24 mouse cellular contexts compared by ENCODE assay signal in the genomic region with DNA sequence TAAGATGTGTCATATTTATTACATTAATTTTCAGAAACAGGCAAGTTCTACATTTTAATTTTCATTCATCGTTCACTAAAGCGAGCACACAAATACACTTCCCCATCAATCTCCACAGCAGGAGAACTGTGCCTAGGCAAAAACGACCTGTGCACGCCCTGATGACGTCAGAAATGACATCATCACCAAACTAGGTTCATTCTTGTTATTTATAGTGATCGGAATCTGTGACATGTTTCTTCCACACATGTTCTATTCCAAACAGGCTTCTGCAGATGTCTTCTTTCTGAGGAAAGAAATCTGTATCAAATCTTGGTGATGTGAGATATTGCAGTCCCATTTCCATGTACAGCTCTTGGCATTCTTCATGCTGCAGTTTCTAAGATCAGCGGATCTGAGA. TPM values are rescaled to one million over a fixed set of nuclear protein-coding genes. Genes with fewer than 3 reads are reported as not detected.
A peak's percentile ranks its signal among the peaks of the same experiment; 100 is the strongest.
DNase-seq lines count a peak whose midpoint lies in the region; ATAC-seq and TF ChIP-seq lines count a peak whose summit lies in the region.
"Had no signal": no experiment of that assay in that cellular context is flagged by ENCODE, and none has a peak within 500 bp of the region (broad histone marks: within the 10 kb centered on the region; RNA-seq: fewer than 3 reads in every experiment).

No protein-coding gene starts in this region.

- no peak for TF ChIP-seq POLR2A in CH12.LX (IDR thresholded peaks at IDR 0.05; ENCODE audit: low read depth, low read length)

- dilution Hi-C loops in CH12.LX (cut with MboI; ENCODE audit: extremely low pct_ligation_motif_present, extremely low pct_unique_long_range_greater_than_20kb, low sequenced_read_pairs) = no loop called here

- TF ChIP-seq RAD21 in CH12.LX (IDR thresholded peaks at IDR 0.05; ENCODE audit: low read depth, low read length) = no peak

- H3K79me2 ChIP-seq in CH12.LX (replicated peaks; ENCODE audit: control insufficient read depth, extremely low read depth, insufficient read depth, poor library complexity, severe bottlenecking) = no peaks in the 10 kb centered on the region

- no peaks in the 10 kb centered on the region for H3K27me3 ChIP-seq in midbrain, embryonic 11.5 days (ENCODE audit: control insufficient read depth, insufficient read depth, low read length)
- H3K27me3 ChIP-seq in midbrain, embryonic 15.5 days (replicated peaks) = no peaks in the 10 kb centered on the region
- H3K27me3 ChIP-seq in neural tube, embryonic 15.5 days (replicated peaks) = no peaks in the 10 kb centered on the region
- H3K27me3 ChIP-seq in CH12.LX (replicated peaks) = no peaks in the 10 kb centered on the region
- H3K27me3 ChIP-seq: Patski had no signal

- TF ChIP-seq CTCF in CH12.LX (conservative IDR thresholded peaks at IDR 0.05 in 1 of 2, IDR thresholded peaks at IDR 0.05 in 1 of 2; ENCODE audit: low read depth in 2 of 2, low read length in 2 of 2) = no peak

- 89% methylated on average over 7 of the region's 7 CpGs for WGBS in midbrain, embryonic 11.5 days
- 94% methylated on average over 7 of the region's 7 CpGs for WGBS in midbrain, embryonic 15.5 days
- 83% methylated on average over 7 of the region's 7 CpGs for WGBS in neural tube, embryonic 15.5 days

- in situ Hi-C loops in CH12.LX (cut with MboI; ENCODE audit: low pct_ligation_motif_present, low pct_unique_long_range_greater_than_20kb, low sequenced_read_pairs) = loop anchor here (25.0 kb wide), 2 partner anchors 526 to 701 kb away; a partner anchor contains a TSS

- DNase-seq in midbrain, embryonic 11.5 days (ENCODE audit: low spot score, missing footprints) = peak; percentile 41
- no peak for DNase-seq in neural tube, embryonic 10.5 days (ENCODE audit: extremely low spot score, low spot score)
- peak; percentile 61 for DNase-seq in CH12.LX (ENCODE audit: extremely low read depth)
- DNase-seq: adrenal gland, adult 2 months; adrenal gland, adult 8-10 months; adrenal gland, postnatal 10 days; adrenal gland, postnatal 14 days; adrenal gland, postnatal 25 days; adrenal gland, postnatal 36 days; B cell, adult 2 months; cerebellum, adult 11 months; cerebellum, adult 11-12 months; cerebellum, adult 18-20 months; cerebellum, adult 2 months had no signal

- no peak overlapping the region for H3K9ac ChIP-seq in midbrain, embryonic 11.5 days (ENCODE audit: low read length)
- H3K9ac ChIP-seq in midbrain, embryonic 15.5 days = no peak overlapping the region
- no peak overlapping the region for H3K9ac ChIP-seq in neural tube, embryonic 15.5 days (replicated peaks)
- H3K9ac ChIP-seq in CH12.LX (ENCODE audit: insufficient read depth, low read depth) = no peak overlapping the region

- H3K4me2 ChIP-seq in midbrain, embryonic 11.5 days = no peak overlapping the region
- no peak overlapping the region for H3K4me2 ChIP-seq in midbrain, embryonic 15.5 days
- H3K4me2 ChIP-seq in neural tube, embryonic 15.5 days = no peak overlapping the region
- no peak overlapping the region for H3K4me2 ChIP-seq in CH12.LX (ENCODE audit: insufficient read depth, low read depth, poor library complexity, severe bottlenecking)

- no peaks in the 10 kb centered on the region for H3K36me3 ChIP-seq in midbrain, embryonic 11.5 days (ENCODE audit: control insufficient read depth, insufficient read depth, low read length)
- H3K36me3 ChIP-seq in midbrain, embryonic 15.5 days (replicated peaks) = no peaks in the 10 kb centered on the region
- no peaks in the 10 kb centered on the region for H3K36me3 ChIP-seq in neural tube, embryonic 15.5 days
- H3K36me3 ChIP-seq in CH12.LX (replicated peaks in 1 of 2; ENCODE audit: control insufficient read depth in 1 of 2, insufficient read depth in 1 of 2, low read length in 1 of 2) = no peaks in the 10 kb centered on the region

- no peaks in the 10 kb centered on the region for H3K4me1 ChIP-seq in midbrain, embryonic 11.5 days (ENCODE audit: control insufficient read depth, insufficient read depth, low read length)
- no peaks in the 10 kb centered on the region for H3K4me1 ChIP-seq in midbrain, embryonic 15.5 days
- H3K4me1 ChIP-seq in neural tube, embryonic 15.5 days = no peaks in the 10 kb centered on the region
- H3K4me1 ChIP-seq in CH12.LX (ENCODE audit: control insufficient read depth in 1 of 2, insufficient read depth in 2 of 2) = peaks cover 6 to 23% of the 10 kb centered on the region in 2 experiments; a peak in 3 of 4 replicates

- ATAC-seq in midbrain, embryonic 11.5 days (ENCODE audit: low FRiP score) = no peak
- no peak for ATAC-seq in midbrain, embryonic 15.5 days (replicated peaks)
- ATAC-seq in neural tube, embryonic 15.5 days (ENCODE audit: low FRiP score) = no peak
- no peak for ATAC-seq in granulocyte monocyte progenitor cell, adult 5-6 weeks (replicated peaks; ENCODE audit: poor library complexity, severe bottlenecking)
- ATAC-seq: activated CD4-positive, CD25-positive, alpha-beta regulatory T cell, adult 4 months; CD4-positive, CD25-positive, alpha-beta regulatory T cell, adult 4 months; Patski had no signal

- 0 out of 2 replicates have a peak, but pooled peaks have one; percentile 48 for TF ChIP-seq EP300 in CH12.LX (IDR thresholded peaks at IDR 0.05; ENCODE audit: low read length)

- H3K27ac ChIP-seq in midbrain, embryonic 11.5 days (ENCODE audit: low read depth, low read length) = no peak overlapping the region
- no peak overlapping the region for H3K27ac ChIP-seq in midbrain, embryonic 15.5 days
- 0 out of 2 replicates have a peak overlapping the region, but pooled peaks have one; percentile 23 for H3K27ac ChIP-seq in neural tube, embryonic 15.5 days (replicated peaks)
- no peak overlapping the region for H3K27ac ChIP-seq in CH12.LX (ENCODE audit: insufficient read depth, low read depth)

- H3K4me3 ChIP-seq in midbrain, embryonic 11.5 days (ENCODE audit: low read depth, low read length) = no peak overlapping the region
- no peak overlapping the region for H3K4me3 ChIP-seq in midbrain, embryonic 15.5 days
- no peak overlapping the region for H3K4me3 ChIP-seq in neural tube, embryonic 15.5 days (replicated peaks)
- H3K4me3 ChIP-seq in CH12.LX (replicated peaks in 1 of 3; ENCODE audit: low read depth in 2 of 3, low read length in 2 of 3, poor library complexity in 1 of 3) = no peak overlapping the region

- no peaks in the 10 kb centered on the region for H3K9me3 ChIP-seq in midbrain, embryonic 11.5 days (ENCODE audit: control insufficient read depth, low read length)
- no peaks in the 10 kb centered on the region for H3K9me3 ChIP-seq in midbrain, embryonic 15.5 days
- H3K9me3 ChIP-seq in neural tube, embryonic 15.5 days (replicated peaks) = no peaks in the 10 kb centered on the region
- no peaks in the 10 kb centered on the region for H3K9me3 ChIP-seq in CH12.LX (replicated peaks; ENCODE audit: low read length)
- H3K9me3 ChIP-seq: G1E had no signal

TF ChIP-seq in CH12.LX, 34 proteins besides CTCF, POLR2A, EP300 and RAD21 (continues in another document):
- TF ChIP-seq SMC3 (IDR thresholded peaks at IDR 0.05; ENCODE audit: low read depth, low read length) (no peak), ETS1 (conservative IDR thresholded peaks at IDR 0.05; ENCODE audit: low read depth, low read length) (peak; percentile 78), USF2 (conservative IDR thresholded peaks at IDR 0.05; ENCODE audit: low read depth, low read length) (no peak), JUND (conservative IDR thresholded peaks at IDR 0.05; ENCODE audit: low read depth, low read length) (peak; percentile 76), MAZ (IDR thresholded peaks at IDR 0.05; ENCODE audit: low read depth, low read length) (no peak), NRF1 (IDR thresholded peaks at IDR 0.05; ENCODE audit: low read depth, low read length) (no peak), RCOR1 (conservative IDR thresholded peaks at IDR 0.05; ENCODE audit: low read depth, low read length) (no peak), TCF12 (IDR thresholded peaks at IDR 0.05; ENCODE audit: low read depth, low read length) (no peak), JUN (IDR thresholded peaks at IDR 0.05; ENCODE audit: insufficient read depth, low read depth, low read length) (peak; percentile 84), SIN3A (IDR thresholded peaks at IDR 0.05; ENCODE audit: low read length) (no peak), ZC3H11A (IDR thresholded peaks at IDR 0.05; ENCODE audit: low read depth, low read length) (no peak), CHD2 (IDR thresholded peaks at IDR 0.05; ENCODE audit: low read length) (no peak), UBTF (IDR thresholded peaks at IDR 0.05; ENCODE audit: low read depth, low read length) (no peak), CHD1 (IDR thresholded peaks at IDR 0.05; ENCODE audit: low read depth, low read length) (no peak), PAX5 (IDR thresholded peaks at IDR 0.05; ENCODE audit: low read length) (no peak), MXI1 (IDR thresholded peaks at IDR 0.05; ENCODE audit: low read depth, low read length) (no peak), MEF2A (IDR thresholded peaks at IDR 0.05; ENCODE audit: borderline replicate concordance, low read depth, low read length) (peak; percentile 83), ZNF384 (IDR thresholded peaks at IDR 0.05; ENCODE audit: low read depth, low read length) (no peak), ZKSCAN1 (IDR thresholded peaks at IDR 0.05; ENCODE audit: borderline replicate concordance, low read depth, low read length) (no peak), MAFK (IDR thresholded peaks at IDR 0.05; ENCODE audit: insufficient replicate concordance, low read length) (no peak)

RNA-seq across cellular contexts. Expression of a gene that starts 13.1 kb away (rescaled TPM):
- 229 and 231 TPM in 2 replicates for polyA plus RNA-seq in midbrain, embryonic 11.5 days (2014; fragmentation: Nextera tagmentation; extraction: Ambion mirVana)
- polyA plus RNA-seq in midbrain, embryonic 15.5 days (2015; fragmentation: Nextera tagmentation; extraction: Ambion mirVana) = 80.5 and 98.8 TPM in 2 replicates
- polyA plus RNA-seq in neural tube, embryonic 15.5 days (2015; fragmentation: Nextera tagmentation; extraction: Ambion mirVana) = 107 and 127 TPM in 2 replicates
- total RNA-seq in CH12.LX (2012; rRNA removed) (1,970 and 2,180 TPM in 2 replicates), CH12.LX (2014; rRNA removed) (2,005 and 2,193 TPM in 2 replicates)
- 913 and 1,042 TPM in 2 replicates for polyA plus RNA-seq in CH12.LX (2012; ENCODE audit: insufficient read length, low read depth)
- total RNA-seq in granulocyte monocyte progenitor cell, adult 5-6 weeks (2014; fragmentation: Nextera tagmentation) = 4,007 and 4,325 TPM in 2 replicates
- total RNA-seq in granulocyte monocyte progenitor cell, adult 5-6 weeks (2017) = 2,405 and 2,818 TPM in 2 replicates

RNA-seq across cellular contexts. Expression of a gene that starts 30.7 kb away (rescaled TPM):
- polyA plus RNA-seq in midbrain, embryonic 11.5 days (2014; fragmentation: Nextera tagmentation; extraction: Ambion mirVana) = 0.18 and 0.30 TPM in 2 replicates
- polyA plus RNA-seq in midbrain, embryonic 15.5 days (2015; fragmentation: Nextera tagmentation; extraction: Ambion mirVana) = 0.28 and 0.88 TPM in 2 replicates
- 0.68 and 0.79 TPM in 2 replicates for polyA plus RNA-seq in neural tube, embryonic 15.5 days (2015; fragmentation: Nextera tagmentation; extraction: Ambion mirVana)
- total RNA-seq in CH12.LX (2012; rRNA removed) (not detected in 2 replicates), CH12.LX (2014; rRNA removed) (not detected in 2 replicates)
- not detected in 2 replicates for polyA plus RNA-seq in CH12.LX (2012; ENCODE audit: insufficient read length, low read depth)
- total RNA-seq in granulocyte monocyte progenitor cell, adult 5-6 weeks (2014; fragmentation: Nextera tagmentation) = not detected in 2 replicates
- not detected in 2 replicates for total RNA-seq in granulocyte monocyte progenitor cell, adult 5-6 weeks (2017)
- total RNA-seq: adrenal gland, adult 18-20 months; adrenal gland, adult 2 months; adrenal gland, postnatal 14 days; adrenal gland, postnatal 25 days; adrenal gland, postnatal 36 days; G1E; MEL had no signal
- polyA plus RNA-seq: activated CD4-positive, CD25-positive, alpha-beta regulatory T cell, adult 4 months; adrenal gland, adult 2 months; C2C12; G1E; Patski had no signal
